Mouse (Mus musculus): ENCODE measurements at regions not wholly inside any gene's neighbourhood (a gene's known extent, or its start where the extent isn't known, plus 50 kb on each side); places are given as distances from the start of the nearest gene placed in this dataset.
"Not testable (repeated sequence)": the region's sequence is repeated elsewhere in the genome, so short reads cannot be mapped to it uniquely, and the experiment has no call there.

- TF ChIP-seq TAL1, GATA1 (IDR thresholded peaks at IDR 0.05; ENCODE audit: low read length): not testable (repeated sequence)
Observed at GRCm38 (mm10) chr4:143035089-143035488, 177.7 kb downstream of the Prdm2 start.
